Mouse (Mus musculus) megakaryocyte, embryonic 14.5 days (primary cell): ENCODE measurements around the gene Ino80.

Experiments used
- FLI1 ChIP-seq: IDR thresholded peaks from 2 replicates; pipeline ENCODE4 v1.6.1; 2012; ENCODE audit warnings: low read length, inconsistent platforms, mixed read lengths
- GATA1 ChIP-seq: IDR thresholded peaks from 3 replicates; pipeline ENCODE4 v1.6.1; 2012; ENCODE audit warnings: mixed read lengths, low read length, inconsistent platforms, borderline replicate concordance

DNA sequence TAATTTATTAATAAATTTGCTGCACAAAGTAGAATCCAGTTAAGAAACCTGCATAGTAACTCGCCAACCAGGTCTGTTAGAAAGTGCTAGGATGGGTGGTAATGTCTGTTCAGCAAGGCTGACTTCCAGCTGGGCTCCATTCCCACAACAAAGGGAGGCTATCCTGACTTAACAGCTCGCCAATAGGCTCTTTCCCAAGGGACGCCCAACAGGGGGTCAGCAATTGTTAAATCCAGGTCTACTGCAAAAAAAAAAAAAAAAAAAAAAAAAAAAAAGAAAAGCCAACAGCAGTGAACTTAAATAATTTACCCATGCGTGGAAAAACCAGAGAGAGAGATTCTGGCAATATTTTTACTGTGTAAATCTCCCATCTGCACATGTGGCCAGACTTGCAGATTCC is 9.0 kb upstream of the Ino80 start:
- TF ChIP-seq GATA1 (no peak), FLI1 (no peak)
